Mouse (Mus musculus): Measurements from ENCODE around the gene Tnnc1.

DNA sequence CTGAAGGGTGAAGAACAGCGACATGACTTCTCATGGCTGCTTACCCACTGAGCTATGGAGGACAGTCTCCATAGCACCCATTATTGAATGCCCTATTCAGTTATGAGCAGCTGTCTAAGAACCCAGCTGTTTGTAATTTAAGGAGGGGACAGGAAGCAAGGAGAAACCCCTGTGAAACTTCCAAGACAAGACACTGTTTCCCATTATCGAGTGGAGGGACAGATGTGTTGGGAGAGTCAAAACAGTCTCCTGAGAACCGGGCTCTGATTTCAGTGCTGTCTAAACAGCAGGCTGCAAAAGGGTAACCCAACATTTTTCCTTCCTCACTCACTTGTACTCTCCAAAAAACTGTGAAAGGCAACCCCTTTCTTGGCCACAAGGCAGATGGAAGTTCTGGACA, 32.4 kb downstream of the Tnnc1 start:
- TF ChIP-seq POLR2A (IDR thresholded peaks at IDR 0.05; ENCODE audit: extremely low read depth, insufficient read depth, low read length) = no peak
- no peak for TF ChIP-seq CTCF (IDR thresholded peaks at IDR 0.05; ENCODE audit: low read depth, low read length)
